Mouse (Mus musculus) natural killer cell, adult 2 months (primary cell): ENCODE results near the gene Phyhipl.

Experiments used
- DNase-seq, 2 experiments: peaks; one replicate each; pipeline ENCODE4 v3.0.0; 2022; ENCODE audit warnings: low spot score in 2 of 2

The Phyhipl gene

DNA sequence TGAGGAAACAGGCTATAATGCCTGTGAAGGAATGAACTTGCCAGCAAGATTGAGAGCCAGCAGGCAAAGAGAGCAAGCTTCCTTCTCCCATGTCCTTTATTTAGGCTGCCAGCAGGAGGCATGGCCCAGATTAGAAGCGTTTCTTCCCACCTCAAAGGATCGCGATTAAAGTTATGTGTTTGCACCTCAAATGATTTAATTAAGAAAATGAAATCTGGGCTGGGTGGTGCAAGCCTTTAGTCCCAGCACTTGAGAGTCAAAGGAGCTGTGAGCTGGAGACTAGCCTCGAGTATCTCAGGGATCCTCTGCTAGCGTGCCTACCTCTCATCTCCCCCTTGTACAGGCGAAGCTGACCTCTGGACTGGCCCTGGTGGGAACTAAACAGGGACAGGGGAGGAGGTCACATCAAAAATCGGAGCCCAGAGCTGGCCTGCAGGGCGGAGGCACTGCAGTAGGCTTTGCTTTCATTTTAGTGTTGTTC is 122.4 kb downstream of the Phyhipl start:
- no peak for DNase-seq

DNA sequence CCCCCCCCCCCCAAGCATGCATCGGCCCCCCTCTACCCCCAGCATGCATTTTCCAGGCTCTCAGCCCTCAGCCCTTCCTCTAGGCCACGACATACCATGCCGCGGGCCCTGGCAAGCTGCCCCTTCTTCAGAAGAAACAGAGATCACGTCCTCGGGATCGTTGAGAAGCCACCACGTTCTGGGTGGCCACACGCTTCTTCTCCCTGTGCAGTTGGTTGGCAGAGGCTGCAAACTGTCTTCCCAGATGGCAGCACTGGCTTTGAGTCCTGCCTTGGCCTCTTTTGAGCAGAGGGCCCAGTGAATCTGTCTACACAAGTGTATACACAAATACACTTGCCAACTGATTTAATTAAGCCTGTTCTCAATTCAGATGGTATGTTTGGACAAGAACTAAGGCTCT is 123.5 kb downstream of the Phyhipl start:
- DNase-seq: no peak

DNA sequence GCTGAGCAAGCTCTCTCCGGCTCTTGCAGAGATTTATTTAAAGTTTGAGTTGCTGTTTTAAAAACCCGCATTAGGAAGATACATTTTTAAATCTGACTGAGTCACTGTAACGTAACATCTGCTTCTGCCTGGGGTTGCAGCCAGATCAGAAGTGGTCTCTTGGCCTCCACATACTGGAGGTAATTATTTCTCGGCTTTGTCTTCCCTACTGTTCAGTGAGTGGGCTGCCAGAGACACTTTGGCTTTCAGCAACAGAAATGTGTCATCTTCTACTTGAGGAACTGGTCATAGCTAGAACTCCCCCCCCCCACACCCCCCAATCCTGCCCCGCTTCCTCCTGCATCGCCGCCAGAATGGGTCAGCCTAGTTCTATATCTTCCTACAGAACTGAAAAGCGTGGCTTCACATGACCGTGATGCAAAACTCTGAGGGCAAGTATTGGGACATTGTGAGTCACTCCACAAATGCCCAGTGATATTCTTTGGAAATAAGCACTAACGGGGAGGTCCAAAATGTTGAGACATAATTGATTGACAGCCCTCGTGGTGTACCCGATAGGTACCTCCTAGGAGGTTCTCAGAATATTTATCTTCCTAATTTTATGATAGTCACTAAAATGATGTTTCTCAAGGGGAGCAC is 125.5 kb downstream of the Phyhipl start:
- no peak for DNase-seq

DNA sequence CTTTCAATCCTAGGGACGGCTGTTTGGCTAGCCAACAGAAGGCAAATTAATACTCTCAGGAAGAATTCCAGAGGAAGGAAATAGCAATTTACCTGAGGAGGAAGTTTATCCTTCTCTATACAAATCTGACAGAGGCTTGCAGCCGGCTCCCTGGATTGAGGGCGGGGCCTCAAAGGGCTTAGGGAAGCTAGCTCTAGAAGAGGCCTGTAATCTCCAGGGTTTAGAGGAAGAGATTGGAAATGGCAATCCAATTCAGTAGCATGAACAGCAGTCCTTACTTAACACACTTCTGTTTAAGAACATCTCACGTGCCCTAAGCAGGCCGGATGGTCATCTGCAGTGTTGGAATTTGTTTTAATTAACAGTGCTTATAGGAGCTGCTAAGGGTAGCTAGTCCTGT is 134.4 kb downstream of the Phyhipl start:
- no peak for DNase-seq

DNA sequence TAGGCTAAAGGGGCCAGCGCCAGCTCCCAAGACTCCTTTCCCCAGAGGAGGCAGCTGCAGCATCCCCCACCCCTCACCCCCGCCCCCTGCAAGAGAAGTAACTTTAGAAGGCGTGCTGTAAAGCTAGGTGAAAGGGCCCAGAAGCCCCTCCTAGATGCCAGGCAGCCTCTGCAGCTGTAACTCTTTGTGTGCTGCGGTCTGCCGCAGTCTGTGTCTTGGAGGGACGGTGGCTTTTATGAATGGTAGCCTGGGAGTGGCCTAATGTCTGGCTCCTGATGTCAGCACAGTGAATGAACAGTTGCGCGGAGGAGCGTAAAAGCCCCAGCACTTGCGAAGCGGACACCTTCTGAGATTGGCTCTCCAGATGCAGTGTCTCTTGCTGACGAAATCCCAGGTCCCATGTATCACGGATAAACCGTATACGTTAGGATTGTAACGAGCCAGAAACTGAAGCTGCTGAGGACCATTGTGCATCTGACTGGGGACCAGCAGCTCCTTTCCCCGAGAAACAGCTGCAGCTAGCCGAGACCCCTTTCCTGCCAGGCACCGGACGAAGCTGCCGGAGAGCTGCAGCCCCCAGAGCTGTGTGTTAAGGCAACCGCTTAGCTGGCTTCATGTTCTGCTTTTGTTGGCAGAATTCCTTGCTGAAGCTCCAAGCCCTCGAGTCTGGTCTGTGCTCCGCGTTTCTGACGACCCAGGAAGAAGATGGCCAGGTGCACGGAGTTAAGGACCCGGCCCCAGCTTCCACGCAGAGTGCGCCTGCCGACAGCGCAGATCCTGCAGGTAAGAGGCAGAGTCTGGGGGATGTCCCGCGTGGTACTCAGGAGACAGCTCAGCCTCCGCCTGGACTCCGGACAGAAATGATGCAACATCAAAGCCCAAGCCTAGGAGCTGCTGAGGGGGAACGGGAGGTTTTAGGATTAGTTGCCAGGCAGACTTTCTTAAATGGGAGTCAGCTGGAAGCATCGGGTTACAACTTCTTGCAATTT is 135.3 kb downstream of the Phyhipl start:
- no peak for DNase-seq

DNA sequence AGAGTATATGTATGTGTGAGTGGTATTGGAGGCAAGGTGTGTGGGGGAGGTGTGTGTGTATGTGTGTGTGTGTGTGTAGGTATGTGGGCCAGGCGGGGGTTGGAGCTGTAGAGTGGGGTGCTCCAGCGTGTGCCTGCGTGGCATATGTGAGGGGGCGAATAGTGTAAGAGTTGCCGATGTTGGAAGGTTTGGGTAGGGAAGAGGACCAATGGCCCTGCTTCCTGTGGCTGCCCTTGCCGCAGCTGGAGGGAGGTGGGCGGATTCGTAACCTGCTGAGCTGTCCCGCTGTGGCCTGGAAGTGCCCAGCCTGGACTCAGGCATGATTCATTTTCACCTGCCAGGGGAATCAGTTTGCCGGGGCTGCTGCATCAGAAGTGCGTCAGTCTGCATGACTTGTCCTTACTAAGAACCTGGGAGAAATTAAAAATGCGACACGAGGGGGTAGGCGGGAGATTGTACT is 136.1 kb downstream of the Phyhipl start:
- no peak for DNase-seq

DNA sequence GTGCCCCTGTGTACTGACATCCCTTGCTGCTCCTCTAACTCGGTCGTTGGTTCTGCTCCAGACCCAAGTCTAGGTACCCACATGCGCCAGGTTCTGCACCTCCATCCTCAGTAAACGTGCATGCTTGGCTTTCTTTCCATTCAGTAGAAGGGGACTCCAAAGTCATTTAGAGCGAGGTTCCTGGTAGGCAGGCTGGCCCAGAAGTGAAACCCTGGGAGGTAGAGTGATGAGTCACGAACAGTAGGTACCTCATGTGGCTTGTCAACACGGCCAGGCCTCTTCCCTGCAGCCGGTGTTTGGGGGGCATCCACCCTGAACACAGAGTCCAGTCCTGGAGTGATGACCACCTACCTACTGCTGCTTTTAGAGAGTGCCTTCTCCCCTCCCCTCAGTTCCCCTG is 139.1 kb downstream of the Phyhipl start:
- DNase-seq: no peak

DNA sequence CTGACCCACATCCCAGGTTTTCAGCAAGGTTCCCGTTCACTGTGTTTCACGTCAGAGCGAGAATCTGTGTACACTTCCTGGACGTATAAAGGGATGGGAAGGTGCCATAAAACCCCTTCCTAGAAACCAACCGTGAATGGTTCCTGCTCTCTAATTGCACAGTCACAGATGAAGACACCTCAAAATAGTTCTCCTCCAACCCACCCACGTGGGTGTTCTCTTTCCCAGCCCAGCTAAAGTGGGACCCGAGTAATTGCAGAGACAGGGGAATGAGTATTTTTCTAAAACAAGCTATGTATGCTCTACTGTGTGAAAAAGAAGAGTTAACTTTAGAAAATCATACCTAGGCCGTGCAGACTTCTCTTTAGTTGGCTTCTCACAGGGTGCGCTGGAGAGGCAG is 140.9 kb downstream of the Phyhipl start:
- DNase-seq: no peak

DNA sequence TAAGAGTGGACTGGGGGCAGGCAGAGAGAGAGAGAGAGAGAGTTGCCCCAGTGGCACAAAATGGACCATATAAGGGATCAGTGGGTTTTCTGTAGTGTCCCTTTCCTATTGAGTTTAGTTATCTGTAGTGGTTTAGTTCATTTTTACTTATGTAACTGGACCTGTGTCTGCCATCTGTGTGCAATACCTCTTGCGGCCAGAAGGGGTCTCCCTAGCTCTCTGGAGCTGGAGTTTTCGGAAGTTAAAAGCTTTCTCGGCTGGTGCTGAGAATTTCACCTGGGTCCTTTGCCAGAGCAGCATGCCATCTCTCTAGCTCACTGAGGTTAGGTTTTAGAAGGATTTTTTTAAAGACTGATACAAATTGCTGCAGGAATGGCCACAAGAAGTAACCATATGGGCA is 147.9 kb downstream of the Phyhipl start:
- DNase-seq: no peak
